Mouse (Mus musculus) thymus, postnatal 36 days (tissue): ENCODE measurements around the gene Cnppd1.
A peak's percentile ranks its signal among the peaks of the same experiment; 100 is the strongest.

Experiments
- DNase-seq, 2 experiments: peaks; one replicate each; pipeline ENCODE4 v3.0.0; 2022; ENCODE audit warnings: mixed read lengths in 2 of 2

The Cnppd1 gene

GRCm38 (mm10) chr1:75147411-75148135 lies 5.1 kb upstream of the Cnppd1 start:
- no peak for DNase-seq

GRCm38 (mm10) chr1:75145589-75145988 lies 3.1 kb upstream of the Cnppd1 start:
- no peak for DNase-seq

- DNase-seq: peak; percentile 77 to 82
Observed at GRCm38 (mm10) chr1:75141486-75142190, 873 bp downstream of the Cnppd1 start.

- peak in 1 of 2 experiments; percentile 9 for DNase-seq
Observed at GRCm38 (mm10) chr1:75140601-75141190, 1.8 kb downstream of the Cnppd1 start.

- DNase-seq: no peak
Observed at GRCm38 (mm10) chr1:75138448-75138847, 4.1 kb downstream of the Cnppd1 start.

- no peak for DNase-seq
Observed at GRCm38 (mm10) chr1:75136730-75137129, 5.8 kb downstream of the Cnppd1 start.

GRCm38 (mm10) chr1:75136293-75136692 lies 6.2 kb downstream of the Cnppd1 start:
- no peak for DNase-seq

GRCm38 (mm10) chr1:75133421-75134207 lies 8.9 kb downstream of the Cnppd1 start, which contains the start of gene Slc23a3:
Gene Slc23a3, minus strand, starts transcription at chr1:75133890.
- no peak for DNase-seq

GRCm38 (mm10) chr1:75128641-75129040 lies 13.9 kb downstream of the Cnppd1 start:
- DNase-seq: no peak

- DNase-seq: no peak
Observed at GRCm38 (mm10) chr1:75125418-75125817, 17.1 kb downstream of the Cnppd1 start.

GRCm38 (mm10) chr1:75124346-75125321 lies 17.9 kb downstream of the Cnppd1 start, which contains the start of gene Nhej1:
Gene Nhej1, minus strand, starts transcription at chr1:75125200.
- peak; percentile 94 to 98 for DNase-seq

GRCm38 (mm10) chr1:75122211-75122610 lies 20.3 kb downstream of the Cnppd1 start:
- peak; percentile 35 to 37 for DNase-seq
